Mouse (Mus musculus) bone marrow macrophage, adult 2 months (primary cell): ENCODE results near the gene Cdh16. TPM values are rescaled to one million over a fixed set of nuclear protein-coding genes. Genes with fewer than 3 reads are reported as not detected.
A peak's percentile ranks its signal among the peaks of the same experiment; 100 is the strongest.

ENCODE experiments used
- H3K27ac ChIP-seq: 2 replicates; pipeline ENCODE4 v1.5.1; 2012; ENCODE audit warnings: low read depth, low read length; ENCODE audit not compliant: insufficient read depth
- H3K4me1 ChIP-seq: 2 replicates; pipeline ENCODE4 v1.6.1; 2012; ENCODE audit warnings: low read length; ENCODE audit not compliant: control insufficient read depth, insufficient read depth
- H3K4me3 ChIP-seq: 2 replicates; pipeline ENCODE4 v1.5.1; 2012; ENCODE audit warnings: mild to moderate bottlenecking, low read length, moderate library complexity; ENCODE audit not compliant: insufficient read depth
- CTCF ChIP-seq: IDR thresholded peaks from 2 replicates; pipeline ENCODE4 v1.5.1; 2012; ENCODE audit warnings: low read depth, mild to moderate bottlenecking, low read length, moderate library complexity
- POLR2A ChIP-seq: IDR thresholded peaks from 2 replicates; pipeline ENCODE4 v1.6.1; 2012; ENCODE audit warnings: mild to moderate bottlenecking, low read depth, low read length, borderline replicate concordance
- polyA plus RNA-seq: library from polyadenylated mRNA; stranded (reverse); fragments of >200 nt; gene quantifications from 2 replicates; pipeline ENCODE4 v1.2.4, GENCODE M21; 2012; ENCODE audit not compliant: missing spikeins, insufficient read depth, insufficient read length

Gene Cdh16
- polyA plus RNA-seq, 1 experiment = not detected

GRCm38 (mm10) chr8:104633156-104633744 is 9.1 kb upstream of the Cdh16 start:
- peaks cover 15% of the 10 kb centered on the region for H3K4me1 ChIP-seq
- H3K27ac ChIP-seq = no peak overlapping the region
- H3K4me3 ChIP-seq = no peak overlapping the region
- no peak for TF ChIP-seq POLR2A
- TF ChIP-seq CTCF = no peak

- H3K4me3 ChIP-seq = peak overlapping the region; percentile 62
- TF ChIP-seq CTCF = no peak
- TF ChIP-seq POLR2A = no peak
- H3K27ac ChIP-seq = peak overlapping the region; percentile 94
- peaks cover 11% of the 10 kb centered on the region for H3K4me1 ChIP-seq
These were observed 8.3 kb upstream of the Cdh16 start for GRCm38 (mm10) chr8:104632486-104632885.

GRCm38 (mm10) chr8:104631975-104632374 is 7.8 kb upstream of the Cdh16 start:
- Histone ChIP-seq H3K4me3 (peak overlapping the region; percentile 62), H3K27ac (peak overlapping the region; percentile 94), H3K4me1 (peaks cover 11% of the 10 kb centered on the region)
- TF ChIP-seq CTCF = no peak

GRCm38 (mm10) chr8:104630981-104631663 is 6.9 kb upstream of the Cdh16 start, which contains the start of gene Rrad:
Gene Rrad, minus strand, starts transcription at chr8:104631327.
- TF ChIP-seq POLR2A (no peak), CTCF (no peak)
- Histone ChIP-seq H3K27ac (peak within 1 kb of the TSS; percentile 94), H3K4me1 (peaks cover 11% of the 10 kb centered on the region), H3K4me3 (peak within 1 kb of the TSS; percentile 62)

- Histone ChIP-seq H3K4me3 (peak overlapping the region; percentile 58), H3K27ac (no peak overlapping the region), H3K4me1 (peaks cover 11% of the 10 kb centered on the region)
- TF ChIP-seq CTCF (no peak), POLR2A (no peak)
These were observed 6.4 kb upstream of the Cdh16 start for GRCm38 (mm10) chr8:104630574-104630973.

GRCm38 (mm10) chr8:104630111-104630479 is 5.9 kb upstream of the Cdh16 start:
- no peak for TF ChIP-seq CTCF
- no peak for TF ChIP-seq POLR2A
- no peak overlapping the region for H3K4me3 ChIP-seq
- H3K4me1 ChIP-seq = peaks cover 11% of the 10 kb centered on the region
- H3K27ac ChIP-seq = no peak overlapping the region

- TF ChIP-seq POLR2A (no peak), CTCF (no peak)
- peaks cover 11% of the 10 kb centered on the region for H3K4me1 ChIP-seq
- H3K4me3 ChIP-seq = no peak overlapping the region
- H3K27ac ChIP-seq = no peak overlapping the region
These were observed 5.3 kb upstream of the Cdh16 start for GRCm38 (mm10) chr8:104629306-104630110.

GRCm38 (mm10) chr8:104628402-104628801 is 4.2 kb upstream of the Cdh16 start:
- Histone ChIP-seq H3K4me3 (no peak overlapping the region), H3K4me1 (peaks cover 11% of the 10 kb centered on the region), H3K27ac (no peak overlapping the region)
- TF ChIP-seq CTCF (no peak), POLR2A (no peak)

GRCm38 (mm10) chr8:104627065-104627740 is 3.0 kb upstream of the Cdh16 start:
- H3K27ac ChIP-seq = no peak overlapping the region
- H3K4me1 ChIP-seq = peaks cover 5% of the 10 kb centered on the region
- TF ChIP-seq CTCF = no peak

GRCm38 (mm10) chr8:104620765-104621164 is 3.4 kb downstream of the Cdh16 start:
- H3K4me3 ChIP-seq = no peak overlapping the region
- TF ChIP-seq POLR2A (no peak), CTCF (no peak)
- no peak overlapping the region for H3K27ac ChIP-seq
- no peaks in the 10 kb centered on the region for H3K4me1 ChIP-seq

More at GRCm38 (mm10) chr8:104627065-104627740, 3.0 kb upstream of the Cdh16 start:
- H3K4me3 ChIP-seq = no peak overlapping the region
